Mouse (Mus musculus) C2C12 (cell line): ENCODE data around the gene Cep85l. TPM values are rescaled to one million over a fixed set of nuclear protein-coding genes. Genes with fewer than 3 reads are reported as not detected.
A peak's percentile ranks its signal among the peaks of the same experiment; 100 is the strongest.

ENCODE experiments used
- H3K27me3 ChIP-seq: one replicate; pipeline ENCODE4 v1.6.1; 2011; ENCODE audit not compliant: control insufficient read depth, insufficient read depth, insufficient read length
- H3K36me3 ChIP-seq: one replicate; pipeline ENCODE4 v1.6.1; 2011; ENCODE audit not compliant: control insufficient read depth, insufficient read depth
- H3K4me3 ChIP-seq: one replicate; pipeline ENCODE4 v1.5.1; 2011; ENCODE audit warnings: mild to moderate bottlenecking, control low read depth; ENCODE audit not compliant: poor library complexity, insufficient read depth, severe bottlenecking
- H3K79me2 ChIP-seq: one replicate; pipeline ENCODE4 v1.6.1; 2011; ENCODE audit not compliant: control insufficient read depth, insufficient read depth
- H3K79me3 ChIP-seq: one replicate; pipeline ENCODE4 v1.6.1; 2011; ENCODE audit warnings: low read depth, control low read depth
- H3ac ChIP-seq: one replicate; pipeline ENCODE3; 2011; ENCODE audit warnings: low read depth; ENCODE audit not compliant: control insufficient read depth, insufficient read length
- CEBPB ChIP-seq: IDR thresholded peaks from one replicate; pipeline ENCODE4 v1.6.1; 2011; ENCODE audit warnings: low read depth, mild to moderate bottlenecking, control low read depth, moderate library complexity
- CTCF ChIP-seq: IDR thresholded peaks from one replicate; pipeline ENCODE4 v1.5.1; 2011; ENCODE audit not compliant: control insufficient read depth, insufficient read depth, insufficient read length
- FOSL1 ChIP-seq: IDR thresholded peaks from one replicate; pipeline ENCODE4 v1.8.0; 2011; ENCODE audit warnings: mild to moderate bottlenecking, low read length; ENCODE audit not compliant: poor library complexity, insufficient read depth, severe bottlenecking
- MAX ChIP-seq: IDR thresholded peaks from one replicate; pipeline ENCODE4 v1.6.1; 2011; ENCODE audit warnings: mild to moderate bottlenecking, control low read depth
- MYOD1 ChIP-seq: IDR thresholded peaks from one replicate; pipeline ENCODE4 v1.6.1; 2011; ENCODE audit warnings: low read depth; ENCODE audit not compliant: control insufficient read depth, insufficient read length
- MYOG ChIP-seq: IDR thresholded peaks from one replicate; pipeline ENCODE4 v1.6.1; 2011; ENCODE audit not compliant: control insufficient read depth, insufficient read length; ENCODE audit errors: extremely low read depth
- USF1 ChIP-seq: IDR thresholded peaks from one replicate; pipeline ENCODE4 v1.6.1; 2011; ENCODE audit warnings: low read depth, mild to moderate bottlenecking, control low read depth, moderate library complexity
- long read RNA-seq, 2 experiments: library from polyadenylated mRNA; unstranded; transcript quantifications; one replicate each; pipeline ENCODE4 v2.0.0; 2019 to 2020
- polyA plus RNA-seq: library from polyadenylated mRNA; unstranded; fragments of >200 nt; fragmentation: generic; extraction: Trizol; gene quantifications from one replicate; pipeline ENCODE4 v1.2.1, GENCODE M21; 2012; ENCODE audit warnings: missing spikeins

Gene Cep85l
- polyA plus RNA-seq, result 0.32 TPM
- long read RNA-seq, experiment 1, partial matches to known transcripts, result 1 of 2 reads
- long read RNA-seq, experiment 1, other reads (novel, unspliced or antisense), result 1 of 2 reads
- long read RNA-seq, experiment 2, full-length matches to known transcripts, result 1 of 8 reads
- long read RNA-seq, experiment 2, partial matches to known transcripts, result 6 of 8 reads
- long read RNA-seq, experiment 2, other reads (novel, unspliced or antisense), result 1 of 8 reads

DNA sequence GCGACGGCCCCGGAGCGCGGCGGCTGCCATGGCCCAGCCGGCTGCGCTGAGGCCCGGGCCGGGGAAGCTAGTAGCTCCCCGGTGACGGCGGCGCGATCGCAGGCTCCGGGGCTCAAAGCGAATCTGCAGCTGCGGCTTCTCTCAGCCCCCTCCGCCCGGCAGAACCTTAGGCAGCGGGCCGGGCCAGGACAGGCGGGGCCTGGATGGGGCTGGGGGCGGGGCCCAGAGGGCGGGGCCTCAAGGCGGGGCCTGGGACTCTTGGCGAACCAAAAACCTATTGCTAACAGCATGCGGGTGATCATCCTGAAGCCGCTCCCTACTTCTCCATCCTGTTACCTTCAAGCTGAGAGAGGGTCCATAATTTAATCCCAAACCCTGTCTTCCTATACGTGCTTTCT is at the start of gene Cep85l:
Cep85l (minus strand) TSS at position 239 of the 398 bp plus-strand sequence.
- Histone ChIP-seq H3K79me2 (peaks cover 13% of the 10 kb centered on the region), H3K27me3 (no peaks in the 10 kb centered on the region), H3K4me3 (peak within 1 kb of the TSS; percentile 60), H3K36me3 (no peaks in the 10 kb centered on the region), H3ac (peak within 1 kb of the TSS; percentile 96), H3K79me3 (peaks cover 2% of the 10 kb centered on the region)
- no peak for TF ChIP-seq CTCF
- no peak for TF ChIP-seq USF1
- TF ChIP-seq CEBPB, result no peak
- TF ChIP-seq MYOD1, result no peak
- no peak for TF ChIP-seq MAX
- no peak for TF ChIP-seq MYOG
- TF ChIP-seq FOSL1, result no peak

DNA sequence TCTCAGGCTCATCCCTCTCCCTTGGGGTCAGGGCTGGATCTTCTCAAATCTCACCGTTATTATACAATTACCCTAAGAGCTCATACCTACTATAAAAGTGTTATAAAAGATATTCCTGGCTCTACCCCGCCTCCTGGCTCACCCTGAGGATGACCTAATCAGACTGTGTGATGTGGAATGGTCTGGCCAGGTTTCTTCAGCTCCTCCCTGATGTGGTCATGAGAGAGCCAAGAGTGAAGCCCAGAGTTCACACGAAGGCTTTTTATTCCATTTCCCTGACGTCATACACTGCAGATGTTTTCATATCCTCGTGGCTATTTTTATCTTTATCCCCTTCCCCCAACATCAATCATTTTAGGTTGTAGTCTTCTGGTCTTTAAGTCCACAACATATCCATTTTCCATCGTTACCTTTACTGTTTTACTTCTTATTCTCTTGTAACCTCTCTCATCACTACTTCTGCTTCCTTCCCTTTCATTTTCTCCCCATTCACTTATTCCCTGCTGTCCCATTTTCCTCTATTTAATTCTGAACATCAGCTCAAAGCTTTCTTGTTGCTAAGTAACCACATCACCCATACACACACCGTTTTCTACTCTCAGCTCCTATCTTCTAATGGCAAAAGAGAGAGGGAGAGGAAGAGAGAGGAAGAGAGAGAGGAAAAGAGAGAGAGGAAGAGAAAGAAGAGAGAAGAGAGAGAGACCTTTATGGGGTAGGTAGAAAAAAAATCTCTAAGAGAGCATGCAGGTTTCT is 49.1 kb upstream of the Cep85l start:
- Histone ChIP-seq H3K36me3 (no peaks in the 10 kb centered on the region), H3K27me3 (no peaks in the 10 kb centered on the region), H3ac (no peak overlapping the region), H3K79me3 (no peaks in the 10 kb centered on the region), H3K4me3 (no peak overlapping the region), H3K79me2 (no peaks in the 10 kb centered on the region)
- TF ChIP-seq MYOG (no peak), FOSL1 (no peak), CEBPB (no peak), USF1 (no peak), MYOD1 (no peak), MAX (no peak), CTCF (no peak)

DNA sequence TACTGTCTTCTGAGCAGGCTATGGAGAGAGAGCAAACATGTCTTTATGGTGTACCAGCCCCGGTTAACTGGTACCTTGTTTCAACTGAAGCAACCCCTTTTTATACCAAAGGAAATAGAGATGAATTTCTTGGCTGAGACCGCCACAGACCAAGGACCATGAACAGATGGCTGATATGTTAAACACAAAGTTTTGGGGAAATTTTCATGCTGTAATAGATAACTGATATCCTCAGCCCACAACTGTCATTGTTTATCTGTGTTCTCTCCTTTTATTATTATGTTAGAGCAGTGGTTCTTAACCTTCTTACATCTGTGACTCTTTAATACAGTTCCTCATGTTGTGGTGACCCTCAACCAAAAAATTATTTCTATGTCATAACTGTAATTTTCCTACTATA is 46.8 kb upstream of the Cep85l start:
- TF ChIP-seq MYOG (no peak), CEBPB (no peak)

DNA sequence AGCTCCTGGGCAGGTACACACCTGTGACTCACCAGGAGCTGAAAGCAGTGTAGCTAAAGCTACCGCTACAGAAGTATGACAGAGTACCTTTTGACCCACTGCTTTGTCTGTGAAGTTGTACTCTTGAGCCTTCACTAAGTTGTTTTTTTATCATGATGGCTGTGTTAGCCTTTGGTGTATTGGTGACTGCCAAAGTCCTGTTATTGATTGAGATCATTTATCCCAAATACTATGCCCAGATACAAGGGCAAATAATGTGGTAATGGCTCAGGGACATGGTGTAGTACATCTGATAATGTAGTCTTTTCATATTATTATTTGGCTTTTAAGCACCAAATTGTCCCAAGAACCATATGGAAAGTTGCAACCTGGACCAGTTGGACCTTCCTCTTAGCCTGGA is 43.3 kb upstream of the Cep85l start:
- Histone ChIP-seq H3K4me3 (no peak overlapping the region), H3K79me3 (no peaks in the 10 kb centered on the region), H3K79me2 (no peaks in the 10 kb centered on the region), H3ac (no peak overlapping the region), H3K36me3 (no peaks in the 10 kb centered on the region), H3K27me3 (no peaks in the 10 kb centered on the region)
- no peak for TF ChIP-seq MAX
- TF ChIP-seq CTCF, result no peak
- TF ChIP-seq FOSL1, result no peak
- no peak for TF ChIP-seq CEBPB

More for the DNA sequence above, 46.8 kb upstream of the Cep85l start:
- H3ac ChIP-seq, result no peak overlapping the region
- no peaks in the 10 kb centered on the region for H3K36me3 ChIP-seq
- H3K79me3 ChIP-seq, result no peaks in the 10 kb centered on the region
- no peak overlapping the region for H3K4me3 ChIP-seq
- no peaks in the 10 kb centered on the region for H3K79me2 ChIP-seq
- H3K27me3 ChIP-seq, result no peaks in the 10 kb centered on the region

DNA sequence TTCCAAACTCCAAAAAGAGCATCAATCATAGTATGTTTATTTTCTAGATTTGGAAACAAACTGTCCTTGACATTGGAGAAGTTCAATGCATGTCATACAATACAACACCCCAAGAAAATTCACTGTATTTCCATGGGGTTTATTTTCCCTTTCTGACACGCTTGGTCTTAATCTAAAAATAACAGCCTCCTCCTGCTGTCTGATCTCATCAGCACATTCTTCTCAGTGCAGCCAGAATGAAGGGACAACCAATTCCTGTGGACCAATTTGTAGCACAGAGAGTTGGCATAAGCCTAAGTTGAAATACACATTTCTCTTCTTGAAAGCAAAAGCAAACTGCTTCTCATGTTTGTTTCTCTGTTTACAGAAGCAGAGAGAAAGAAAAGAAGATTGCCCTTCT is 42.5 kb upstream of the Cep85l start:
- no peak for TF ChIP-seq FOSL1
- no peak for TF ChIP-seq MAX
- TF ChIP-seq CTCF, result no peak
- TF ChIP-seq CEBPB, result no peak
- no peak for TF ChIP-seq USF1
- no peak for TF ChIP-seq MYOD1
- Histone ChIP-seq H3K27me3 (no peaks in the 10 kb centered on the region), H3ac (no peak overlapping the region), H3K79me3 (no peaks in the 10 kb centered on the region), H3K4me3 (no peak overlapping the region), H3K79me2 (no peaks in the 10 kb centered on the region), H3K36me3 (no peaks in the 10 kb centered on the region)

DNA sequence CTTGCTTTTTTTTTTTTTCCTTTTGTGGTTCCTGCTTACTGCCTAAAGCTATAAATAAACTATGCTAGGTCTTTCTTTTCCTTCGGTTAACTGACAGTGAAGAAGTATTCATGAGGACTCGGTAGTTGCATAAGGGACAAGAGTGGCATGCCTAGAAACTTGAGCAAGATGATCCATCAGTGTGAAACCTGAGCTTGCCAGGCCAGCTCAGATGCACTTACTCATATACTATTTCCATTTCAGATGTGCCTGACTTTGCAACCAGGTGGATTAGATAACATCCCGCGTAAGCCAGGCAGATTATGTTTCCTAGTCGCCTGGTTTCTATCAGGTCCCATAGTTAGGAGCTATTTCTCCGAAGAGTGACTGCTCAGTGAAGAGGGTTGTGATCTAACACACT is 41.9 kb upstream of the Cep85l start:
- H3K79me2 ChIP-seq, result no peaks in the 10 kb centered on the region
- no peaks in the 10 kb centered on the region for H3K36me3 ChIP-seq
- no peak overlapping the region for H3K4me3 ChIP-seq
- TF ChIP-seq MYOD1 (no peak), FOSL1 (no peak), USF1 (no peak), CTCF (no peak), CEBPB (no peak), MYOG (no peak), MAX (no peak)
- no peaks in the 10 kb centered on the region for H3K79me3 ChIP-seq
- H3K27me3 ChIP-seq, result no peaks in the 10 kb centered on the region
- no peak overlapping the region for H3ac ChIP-seq
